Mouse (Mus musculus) olfactory bulb, adult 2 months (tissue): ENCODE results near the gene Gdpd3. TPM values are rescaled to one million over a fixed set of nuclear protein-coding genes. Genes with fewer than 3 reads are reported as not detected.
A peak's percentile ranks its signal among the peaks of the same experiment; 100 is the strongest.

Experiments
- H3K27ac ChIP-seq: fragments of 200-500 bp; 2 replicates; pipeline ENCODE4 v1.5.1; 2012; ENCODE audit warnings: low read depth, low read length; ENCODE audit not compliant: insufficient read depth
- H3K4me1 ChIP-seq: fragments of 200-500 bp; 2 replicates; pipeline ENCODE4 v1.6.1; 2012; ENCODE audit warnings: low read length; ENCODE audit not compliant: control insufficient read depth, insufficient read depth
- H3K4me3 ChIP-seq: fragments of 200-500 bp; 2 replicates; pipeline ENCODE4 v1.5.1; 2012; ENCODE audit warnings: mild to moderate bottlenecking, low read depth, low read length, moderate library complexity; ENCODE audit not compliant: insufficient read depth
- CTCF ChIP-seq: fragments of 200-500 bp; IDR thresholded peaks from 2 replicates; pipeline ENCODE4 v1.5.1; 2012; ENCODE audit warnings: low read depth, mild to moderate bottlenecking, low read length, moderate library complexity; ENCODE audit not compliant: insufficient read depth
- POLR2A ChIP-seq: fragments of 200-500 bp; IDR thresholded peaks from 2 replicates; pipeline ENCODE4 v1.6.1; 2012; ENCODE audit warnings: mild to moderate bottlenecking, low read depth, low read length, moderate library complexity; ENCODE audit not compliant: insufficient read depth
- WGBS: fragments of 180-500 bp; shearing (Covaris S2); methylation state at CpG from one replicate; pipeline ENCODE4 v1.1.7; 2018; 5-methylcytosine and 5-hydroxymethylcytosine counted together
- polyA plus RNA-seq: library from polyadenylated mRNA; stranded (reverse); fragments of >200 nt; gene quantifications from 2 replicates; pipeline ENCODE4 v1.2.4, GENCODE M21; 2012; ENCODE audit warnings: low replicate concordance; ENCODE audit not compliant: missing spikeins, insufficient read depth, insufficient read length

Gdpd3 gene
- polyA plus RNA-seq, 1 experiment = not detected

DNA sequence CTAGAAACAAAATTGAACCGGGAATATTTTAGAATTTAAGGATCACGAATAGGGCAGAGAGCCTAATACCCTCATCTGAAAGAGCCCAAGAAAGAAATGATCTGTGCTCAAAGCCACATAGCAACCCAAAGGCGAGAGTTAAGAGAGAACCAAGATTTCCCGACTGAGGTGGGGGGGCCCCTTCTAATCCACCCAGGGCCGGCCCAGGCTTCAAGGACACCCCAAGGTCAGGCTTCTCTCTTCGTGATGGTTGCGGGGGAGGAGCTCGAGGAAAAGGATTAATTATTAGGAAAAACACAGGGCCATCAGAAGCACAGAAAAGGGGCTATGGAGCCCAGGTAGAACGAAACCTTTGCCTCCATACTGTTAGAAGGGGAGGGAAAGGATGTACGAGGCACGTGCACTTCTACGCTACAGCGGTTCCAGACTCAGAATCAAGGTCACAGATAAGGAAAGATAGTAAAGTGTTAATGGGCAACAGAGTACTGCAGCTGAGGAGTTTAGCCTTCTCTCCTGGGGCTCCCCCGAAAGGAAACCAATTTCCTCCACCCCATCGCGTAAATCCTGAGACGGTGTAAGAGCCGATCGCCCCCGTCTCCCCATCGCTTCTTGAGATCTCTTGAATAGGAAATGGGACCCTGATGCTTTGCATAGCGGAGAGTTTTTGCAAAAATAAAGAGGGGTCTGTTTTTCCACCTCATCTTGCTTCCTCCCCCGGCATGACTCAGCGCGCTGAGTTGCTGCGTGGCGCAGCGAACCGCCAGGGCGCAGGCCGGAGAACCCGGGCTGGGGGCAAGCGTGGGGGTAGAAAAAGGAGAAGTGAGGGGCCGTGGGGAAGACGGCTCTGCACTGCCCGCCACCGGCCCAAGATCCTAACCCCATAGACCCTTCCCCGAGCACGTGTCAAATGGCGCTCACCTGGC lies 32.3 kb downstream of the Gdpd3 start:
- Histone ChIP-seq H3K4me1 (peaks cover 27% of the 10 kb centered on the region), H3K27ac (peak overlapping the region; percentile 99), H3K4me3 (peak overlapping the region; percentile 95)
- WGBS = under 1% methylated on average over 40 of the region's 40 CpGs
- TF ChIP-seq CTCF = no peak
- no peak for TF ChIP-seq POLR2A

DNA sequence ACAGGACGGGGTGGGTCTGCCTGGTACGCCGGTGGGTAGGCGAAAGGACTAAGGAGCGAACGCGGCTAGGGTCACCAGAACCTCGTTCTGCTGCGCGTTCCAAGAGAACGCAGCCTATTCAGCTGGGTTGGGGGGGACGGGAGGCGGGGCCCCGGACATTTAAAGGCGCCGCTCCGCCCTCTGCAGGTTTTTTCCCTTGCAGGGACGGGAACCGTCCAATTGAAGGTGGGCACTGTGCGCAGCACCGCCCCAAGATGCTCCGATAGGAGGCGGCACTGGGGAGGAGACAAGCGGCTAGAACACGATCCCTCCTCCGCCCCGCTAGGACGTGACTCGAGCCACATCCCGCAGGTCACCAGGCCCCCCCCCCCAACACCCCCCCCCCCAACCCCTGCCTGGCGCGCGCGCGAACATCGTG lies 32.9 kb downstream of the Gdpd3 start:
- Histone ChIP-seq H3K4me1 (peaks cover 27% of the 10 kb centered on the region), H3K4me3 (peak overlapping the region; percentile 95), H3K27ac (peak overlapping the region; percentile 99)
- TF ChIP-seq POLR2A (peak; percentile 91), CTCF (peak; percentile 10; the same call in 1 of the 2 replicates)
- under 1% methylated on average over 36 of the region's 36 CpGs for WGBS

DNA sequence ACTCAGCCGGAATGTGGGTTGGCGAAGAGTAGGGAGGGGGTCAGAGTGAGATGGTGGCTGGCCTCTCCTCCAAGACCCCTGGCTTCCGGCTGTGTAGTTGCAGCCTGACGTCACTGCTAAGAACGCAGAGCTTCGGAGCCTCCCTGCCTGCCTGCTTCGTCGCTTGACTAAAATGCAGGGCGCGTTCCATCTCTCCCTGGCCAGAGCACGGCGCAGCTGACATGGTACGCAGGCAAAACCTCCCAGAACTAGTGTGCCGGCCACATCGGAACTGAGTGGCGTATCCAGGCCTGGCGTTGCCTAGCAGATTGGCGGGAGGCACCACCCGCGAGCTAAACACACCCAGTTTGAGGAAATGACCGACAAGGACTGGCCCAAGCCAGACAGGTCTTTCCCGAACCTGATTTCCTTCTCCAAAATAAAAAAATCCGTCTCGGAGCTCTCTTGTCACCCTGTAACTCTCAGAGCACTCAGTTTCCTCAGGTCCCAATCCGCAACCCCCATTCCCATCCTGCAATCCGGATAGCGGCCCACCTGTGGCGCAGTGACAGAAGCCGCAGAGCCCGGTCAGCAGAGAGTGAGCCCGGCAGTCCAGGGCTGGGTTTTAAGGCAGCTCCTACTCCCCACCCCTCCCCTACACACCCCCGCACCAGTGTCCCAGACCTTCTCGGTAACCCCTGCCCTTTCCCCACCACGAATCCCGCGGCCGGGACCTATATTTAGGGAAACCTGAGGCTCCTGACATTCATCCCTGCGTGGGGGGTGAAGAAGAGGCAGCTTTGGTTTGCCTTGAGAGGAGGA lies 33.5 kb downstream of the Gdpd3 start:
- Histone ChIP-seq H3K27ac (peak overlapping the region; percentile 92), H3K4me3 (peak overlapping the region; percentile 95), H3K4me1 (peaks cover 27% of the 10 kb centered on the region)
- TF ChIP-seq CTCF (no peak), POLR2A (peak; percentile 50; the same call in 1 of the 2 replicates)
- WGBS = 2% methylated on average over 38 of the region's 38 CpGs

GRCm38 (mm10) chr7:126800269-126801056 lies 34.3 kb downstream of the Gdpd3 start:
- Histone ChIP-seq H3K27ac (peak overlapping the region; percentile 92), H3K4me1 (peaks cover 26% of the 10 kb centered on the region), H3K4me3 (peak overlapping the region; percentile 95)
- TF ChIP-seq CTCF = no peak
- no peak for TF ChIP-seq POLR2A
- WGBS = 49% methylated on average over 5 of the region's 5 CpGs

- WGBS = 93% methylated on average over 16 of the region's 16 CpGs
- Histone ChIP-seq H3K4me3 (no peak overlapping the region), H3K4me1 (peaks cover 20% of the 10 kb centered on the region), H3K27ac (no peak overlapping the region)
- TF ChIP-seq CTCF = no peak
- TF ChIP-seq POLR2A = no peak
Measured at GRCm38 (mm10) chr7:126801057-126801422, 34.9 kb downstream of the Gdpd3 start.

DNA sequence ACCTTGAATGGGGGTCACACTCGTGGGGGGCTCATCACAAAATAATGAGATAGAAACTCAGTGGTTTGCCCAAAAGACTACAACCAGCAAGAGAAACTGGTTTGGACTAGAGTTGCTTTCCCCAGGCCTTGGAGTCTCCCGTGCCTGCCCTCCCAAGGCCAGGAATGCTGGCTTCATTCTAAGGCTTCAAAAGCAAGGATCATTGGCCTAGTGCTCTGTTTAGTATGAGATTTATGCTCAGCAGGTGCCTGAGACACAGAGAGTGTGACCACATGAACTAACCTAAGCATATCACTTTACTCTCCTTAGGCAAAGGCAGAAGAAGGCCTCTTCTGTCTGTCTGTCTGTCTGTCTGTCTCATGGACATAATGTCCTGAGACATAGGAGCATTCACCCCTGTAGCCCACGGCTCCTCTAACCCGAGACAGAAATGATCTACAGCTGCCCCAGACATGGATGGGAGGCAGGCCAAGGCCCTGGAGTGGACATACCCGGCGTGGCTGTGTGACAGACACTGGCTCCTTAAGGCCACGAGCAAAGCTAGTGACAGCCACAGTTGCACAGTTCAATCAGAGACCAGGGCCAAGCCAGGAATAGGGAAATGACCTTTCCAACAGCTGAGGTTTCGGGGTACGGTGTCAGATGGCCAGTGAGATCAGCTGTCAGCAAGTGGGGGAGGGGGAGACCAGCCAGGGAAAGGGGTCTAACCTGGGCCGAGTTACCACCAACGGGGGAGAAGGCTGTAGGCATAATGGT lies 36.2 kb downstream of the Gdpd3 start:
- 88% methylated on average over 11 of the region's 11 CpGs for WGBS
- Histone ChIP-seq H3K27ac (no peak overlapping the region), H3K4me1 (peaks cover 11% of the 10 kb centered on the region), H3K4me3 (no peak overlapping the region)
- TF ChIP-seq POLR2A (no peak), CTCF (no peak)

DNA sequence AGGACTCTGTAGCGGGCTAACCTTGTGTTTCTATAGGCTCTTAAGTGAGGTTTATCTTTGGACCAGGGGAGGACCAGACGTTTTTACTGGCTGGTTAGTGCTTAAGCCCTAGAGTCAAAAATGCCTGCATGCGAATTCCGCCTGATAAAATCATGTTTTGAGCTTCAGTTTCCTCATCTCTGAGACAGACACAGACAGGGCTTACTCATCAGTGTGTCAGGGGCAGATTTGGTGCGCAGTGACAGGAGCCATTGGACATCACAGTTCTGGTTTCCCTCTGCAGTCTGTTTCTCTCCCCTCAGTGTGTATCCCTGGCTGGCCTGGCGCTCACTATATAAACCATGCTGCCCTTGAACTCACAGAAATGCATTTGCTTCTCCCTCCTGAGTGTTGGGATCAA lies 37.0 kb downstream of the Gdpd3 start:
- WGBS = 93% methylated on average over 6 of the region's 6 CpGs
- no peak overlapping the region for H3K27ac ChIP-seq
- peaks cover 18% of the 10 kb centered on the region for H3K4me1 ChIP-seq
- TF ChIP-seq CTCF = no peak
- no peak for TF ChIP-seq POLR2A
- no peak overlapping the region for H3K4me3 ChIP-seq

DNA sequence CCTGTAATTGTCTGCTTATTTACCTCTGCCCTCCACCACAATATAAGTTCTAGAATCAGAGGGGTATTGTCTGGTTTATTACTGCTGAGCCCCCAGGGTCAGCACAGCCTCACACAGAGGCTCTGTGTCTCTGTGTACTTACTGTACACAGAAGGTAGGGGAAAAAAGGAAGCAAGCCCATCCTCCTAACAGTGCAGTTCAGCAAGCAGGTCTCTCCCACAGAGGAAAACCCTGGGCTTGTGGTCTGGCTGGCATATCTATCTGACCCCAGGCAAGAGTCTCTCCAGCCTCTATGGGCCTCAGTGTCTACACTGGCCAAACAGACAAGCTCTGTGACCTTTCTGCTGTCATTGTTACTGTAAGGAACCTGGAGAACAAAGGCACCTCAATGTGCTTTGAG lies 37.6 kb downstream of the Gdpd3 start:
- peaks cover 24% of the 10 kb centered on the region for H3K4me1 ChIP-seq
- H3K4me3 ChIP-seq = no peak overlapping the region
- no peak overlapping the region for H3K27ac ChIP-seq
- TF ChIP-seq POLR2A (no peak), CTCF (no peak)
